Comparison of ENCODE assay signal across 8 mouse cellular contexts in genomic region chr10:60218591-60219499, GRCm38 (mm10). TPM values are rescaled to one million over a fixed set of nuclear protein-coding genes. Genes with fewer than 3 reads are reported as not detected.
DNase-seq lines count a peak whose midpoint lies in the region; ATAC-seq and TF ChIP-seq lines count a peak whose summit lies in the region.

Chst3 (minus strand) TSS chr10:60219260.

- peak within 1 kb of the TSS; percentile 87 for H3K27ac ChIP-seq in embryonic facial prominence, embryonic 15.5 days (replicated peaks)
- peak within 1 kb of the TSS; percentile 99 for H3K27ac ChIP-seq in spleen, adult 2 months (ENCODE audit: insufficient read depth, low read length)

- peaks cover 48% of the 10 kb centered on the region for H3K4me1 ChIP-seq in embryonic facial prominence, embryonic 15.5 days
- peaks cover 11% of the 10 kb centered on the region for H3K4me1 ChIP-seq in megakaryocyte, embryonic 14.5 days
- peaks cover 12% of the 10 kb centered on the region; the same call in 1 of the 2 replicates for H3K4me1 ChIP-seq in spleen, adult 2 months (ENCODE audit: control insufficient read depth, insufficient read depth, insufficient read length)

- ATAC-seq in embryonic facial prominence, embryonic 15.5 days (ENCODE audit: insufficient number of reproducible peaks, low FRiP score, low TSS enrichment, low read depth): peak; percentile 66

- H3K27me3 ChIP-seq in embryonic facial prominence, embryonic 15.5 days: no peaks in the 10 kb centered on the region
- peaks cover 80% of the 10 kb centered on the region for H3K27me3 ChIP-seq in megakaryocyte, embryonic 14.5 days (replicated peaks)
- H3K27me3 ChIP-seq in spleen, adult 2 months (ENCODE audit: control insufficient read depth, insufficient read depth, low read length): peaks cover 2% of the 10 kb centered on the region; the same call in 1 of the 2 replicates

- H3K4me3 ChIP-seq in embryonic facial prominence, embryonic 15.5 days (replicated peaks): peak within 1 kb of the TSS; percentile 68
- H3K4me3 ChIP-seq in megakaryocyte, embryonic 14.5 days (replicated peaks): peak within 1 kb of the TSS; percentile 78
- H3K4me3 ChIP-seq in spleen, adult 2 months (ENCODE audit: extremely low read depth, insufficient read depth, insufficient read length): peak within 1 kb of the TSS; percentile 79

- peak; percentile 43 for DNase-seq in left cerebral cortex, postnatal 4 days
- DNase-seq in left cerebral cortex, postnatal 14 days (ENCODE audit: low spot score in 2 of 2): no peak
- DNase-seq in heart, postnatal 10 days: peak; percentile 52 to 56
- peak; percentile 83 to 88 for DNase-seq in kidney, postnatal 36 days
- DNase-seq in spleen, adult 2 months (ENCODE audit: low read depth in 1 of 2, low spot score in 2 of 2): peak in 1 of 2 experiments; percentile 68
- no peak for DNase-seq in MN1 (ENCODE audit: low spot score)

- intact Hi-C loops in left cerebral cortex, postnatal 4 days (cut with DNase I): no loop called here
- intact Hi-C loops in left cerebral cortex, postnatal 14 days (cut with DNase I): no loop called here
- intact Hi-C loops in heart, postnatal 10 days (cut with DNase I): no loop called here

- WGBS in embryonic facial prominence, embryonic 15.5 days: under 1% methylated on average over 79 of the region's 83 CpGs
- 2% methylated on average over 79 of the region's 83 CpGs for WGBS in spleen, adult 2 months

- no peak for TF ChIP-seq CTCF in spleen, adult 2 months (IDR thresholded peaks at IDR 0.05; ENCODE audit: extremely low read depth, insufficient read depth, insufficient read length, insufficient replicate concordance)

- H3K9ac ChIP-seq in embryonic facial prominence, embryonic 15.5 days: peak within 1 kb of the TSS; percentile 63

- TF ChIP-seq POLR2A in spleen, adult 2 months (IDR thresholded peaks at IDR 0.05; ENCODE audit: low read depth, low read length): peak; percentile 0; the same call in 1 of the 2 replicates

- no peaks in the 10 kb centered on the region for H3K9me3 ChIP-seq in embryonic facial prominence, embryonic 15.5 days (replicated peaks)
- no peaks in the 10 kb centered on the region for H3K9me3 ChIP-seq in megakaryocyte, embryonic 14.5 days

- H3K4me2 ChIP-seq in embryonic facial prominence, embryonic 15.5 days (replicated peaks): peak within 1 kb of the TSS; percentile 80

- no peaks in the 10 kb centered on the region for H3K36me3 ChIP-seq in embryonic facial prominence, embryonic 15.5 days
- H3K36me3 ChIP-seq in megakaryocyte, embryonic 14.5 days (replicated peaks; ENCODE audit: low read length): no peaks in the 10 kb centered on the region
- peaks cover 10% of the 10 kb centered on the region; the same call in 1 of the 2 replicates for H3K36me3 ChIP-seq in spleen, adult 2 months (ENCODE audit: control insufficient read depth, insufficient read depth, low read length)

RNA-seq across cellular contexts. Expression of gene Chst3, which starts in this region (rescaled TPM):
- total RNA-seq in left cerebral cortex, postnatal 4 days (2021): 1 to 10 TPM; 2.6 to 2.8 TPM
- total RNA-seq in left cerebral cortex, postnatal 14 days (2021): 1 to 10 TPM; 2.2 to 2.6 TPM
- 2.8 TPM in 2 replicates for polyA plus RNA-seq in embryonic facial prominence, embryonic 15.5 days (2015; fragmentation: Nextera tagmentation; extraction: Ambion mirVana)
- total RNA-seq in heart, postnatal 10 days (2021): 1 to 10 TPM; 1.4 to 1.8 TPM
- polyA plus RNA-seq in megakaryocyte, embryonic 14.5 days (2012; ENCODE audit: insufficient read depth, low replicate concordance): not detected in 2 replicates
- 89.3 and 105 TPM in 2 replicates for polyA plus RNA-seq in spleen, adult 2 months (2012; rRNA removed)

Comparison
In these comparisons a context has a peak if more than half of its experiments do, and no peak if none do; other contexts are left out.
1. RNA of gene Chst3 (polyA plus RNA-seq): 89.3 to 105 TPM in spleen, adult 2 months; 2.8 TPM in embryonic facial prominence, embryonic 15.5 days and not detected in megakaryocyte, embryonic 14.5 days; every median in the first group is over 10 times any median in the second.
2. DNase-seq: peak in left cerebral cortex, postnatal 4 days (single experiment), heart, postnatal 10 days (2 of 2) and kidney, postnatal 36 days (2 of 2); none in left cerebral cortex, postnatal 14 days (0 of 2) and MN1 (single experiment).
3. Peak in every context shown above with its lines, with median percentiles within 50 percentile points of each other: H3K4me3 ChIP-seq.